Mouse (Mus musculus) megakaryocyte progenitor cell, adult 5-6 weeks (primary cell): ENCODE results near the gene Nlrp2. TPM values are rescaled to one million over a fixed set of nuclear protein-coding genes. Genes with fewer than 3 reads are reported as not detected.

Experiments used
- ATAC-seq: replicated peaks from 2 replicates; pipeline ENCODE4 v1.8.0; 2016; ENCODE audit warnings: mild to moderate bottlenecking, moderate TSS enrichment, inconsistent platforms; ENCODE audit not compliant: poor library complexity
- total RNA-seq, 2 experiments: library from RNA; stranded (forward) in 1 of 2; stranded (reverse) in 1 of 2; fragments of 157-497, 149-512 nt in 1 of 2; fragments of 200-1000 nt in 1 of 2; gene quantifications; 2 replicates each; pipeline versions ENCODE4 v1.2.3 to v1.2.4; 2015 to 2017

Gene Nlrp2
- total RNA-seq (2015) (not detected in 2 replicates), total RNA-seq (2017) (not detected in 2 replicates)

GRCm38 (mm10) chr7:5350935-5351334, at the start of gene Nlrp2:
TSS of gene Nlrp2 (minus strand) at chr7:5351035.
- no peak for ATAC-seq

- ATAC-seq: no peak
These were observed 15.9 kb upstream of the Nlrp2 start for GRCm38 (mm10) chr7:5366724-5367123.

GRCm38 (mm10) chr7:5363599-5363998, 12.8 kb upstream of the Nlrp2 start:
- ATAC-seq: no peak

- no peak for ATAC-seq
These were observed 598 bp downstream of the Nlrp2 start, which contains the start of gene Gm5065 for GRCm38 (mm10) chr7:5350237-5350636. TSS of gene Gm5065 (plus strand) at chr7:5350537.

GRCm38 (mm10) chr7:5327511-5327910, 23.3 kb downstream of the Nlrp2 start:
- ATAC-seq: no peak

GRCm38 (mm10) chr7:5288281-5288680, 62.6 kb downstream of the Nlrp2 start:
- ATAC-seq: no peak

- ATAC-seq: no peak
These were observed 87.8 kb downstream of the Nlrp2 start for GRCm38 (mm10) chr7:5263051-5263450.

Other genes with a start within 250 kb of the Nlrp2 start
- not detected in 2 replicates for gene Rfpl4, start 234.1 kb downstream of the Nlrp2 start, total RNA-seq (2015)
- not detected in 2 replicates for gene Rfpl4, start 234.1 kb downstream of the Nlrp2 start, total RNA-seq (2017)
- not detected in 2 replicates for gene Rasl2-9, start 225.1 kb downstream of the Nlrp2 start, total RNA-seq (2015)
- gene Rasl2-9, start 225.1 kb downstream of the Nlrp2 start, total RNA-seq (2017): not detected in 2 replicates
- not detected in 2 replicates for gene Vmn1r55, start 201.4 kb downstream of the Nlrp2 start, total RNA-seq (2015)
- not detected in 2 replicates for gene Vmn1r55, start 201.4 kb downstream of the Nlrp2 start, total RNA-seq (2017)
- gene Vmn1r56, start 154.3 kb downstream of the Nlrp2 start, total RNA-seq (2015): not detected in 2 replicates
- not detected in 2 replicates for gene Vmn1r56, start 154.3 kb downstream of the Nlrp2 start, total RNA-seq (2017)
- gene Vmn1r57, start 132.5 kb downstream of the Nlrp2 start, total RNA-seq (2015): not detected in 2 replicates
- gene Vmn1r57, start 132.5 kb downstream of the Nlrp2 start, total RNA-seq (2017): not detected in 2 replicates
- not detected in 2 replicates for gene Gm5065, start 498 bp downstream of the Nlrp2 start, total RNA-seq (2015)
- not detected in 2 replicates for gene Gm5065, start 498 bp downstream of the Nlrp2 start, total RNA-seq (2017)
- gene Vmn1r58, start 62.4 kb upstream of the Nlrp2 start, total RNA-seq (2015): not detected in 2 replicates
- not detected in 2 replicates for gene Vmn1r58, start 62.4 kb upstream of the Nlrp2 start, total RNA-seq (2017)
- not detected in 2 replicates for gene Vmn1r59, start 105.7 kb upstream of the Nlrp2 start, total RNA-seq (2015)
- gene Vmn1r59, start 105.7 kb upstream of the Nlrp2 start, total RNA-seq (2017): not detected in 2 replicates
- gene Vmn2r28, start 142.9 kb upstream of the Nlrp2 start, total RNA-seq (2015): not detected in 2 replicates
- gene Vmn2r28, start 142.9 kb upstream of the Nlrp2 start, total RNA-seq (2017): not detected in 2 replicates
- not detected in 2 replicates for gene Vmn1r60, start 196.3 kb upstream of the Nlrp2 start, total RNA-seq (2015)
- gene Vmn1r60, start 196.3 kb upstream of the Nlrp2 start, total RNA-seq (2017): not detected in 2 replicates